Mouse (Mus musculus): ENCODE measurements around the gene Runx3.

The Runx3 gene

DNA sequence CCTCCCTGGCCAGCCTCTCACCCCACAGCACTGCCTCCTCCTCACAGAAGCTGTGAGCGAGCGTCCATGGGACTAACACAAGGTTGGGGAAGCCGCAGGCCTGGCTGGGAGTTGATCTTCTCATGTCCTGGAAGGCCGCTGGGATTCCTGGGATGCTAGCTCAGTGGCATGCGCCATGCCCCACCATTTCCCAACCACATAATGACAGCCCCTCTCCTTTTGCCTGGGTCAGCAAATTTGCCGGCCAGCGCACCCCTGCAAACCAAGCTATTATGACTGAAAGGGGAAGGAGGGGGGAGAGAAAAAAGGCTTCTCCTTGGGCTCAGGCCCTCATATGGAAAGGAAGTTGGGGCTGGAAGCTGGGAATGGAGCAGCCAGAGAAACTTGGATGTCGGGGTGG, 6.8 kb upstream of the Runx3 start:
- DNase-seq (ENCODE audit: low read depth, low spot score): no peak

DNA sequence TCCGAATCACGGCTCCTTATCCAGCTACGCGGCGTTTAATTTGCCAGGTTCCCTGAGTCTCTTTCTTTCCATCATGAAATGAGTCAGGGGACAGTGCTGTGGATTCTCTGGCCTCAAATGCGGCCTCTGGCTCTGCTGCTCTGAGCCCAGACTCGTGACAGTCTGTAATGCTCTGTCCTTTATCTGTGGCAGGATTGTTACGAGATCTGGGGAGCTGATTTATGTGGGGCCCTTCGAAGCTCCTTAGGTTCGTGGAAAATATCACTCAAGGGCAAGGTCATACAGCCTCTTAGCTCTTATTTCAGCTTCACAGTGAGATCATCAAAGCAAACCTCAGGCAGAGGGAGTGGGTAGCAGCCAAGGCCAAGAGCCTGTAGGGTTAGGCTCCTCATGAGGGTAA, 6.2 kb upstream of the Runx3 start:
- DNase-seq (ENCODE audit: low read depth, low spot score): no peak

- no peak for DNase-seq (ENCODE audit: low read depth, low spot score)
Measured at GRCm38 (mm10) chr4:135115426-135116170, 4.9 kb upstream of the Runx3 start.

DNA sequence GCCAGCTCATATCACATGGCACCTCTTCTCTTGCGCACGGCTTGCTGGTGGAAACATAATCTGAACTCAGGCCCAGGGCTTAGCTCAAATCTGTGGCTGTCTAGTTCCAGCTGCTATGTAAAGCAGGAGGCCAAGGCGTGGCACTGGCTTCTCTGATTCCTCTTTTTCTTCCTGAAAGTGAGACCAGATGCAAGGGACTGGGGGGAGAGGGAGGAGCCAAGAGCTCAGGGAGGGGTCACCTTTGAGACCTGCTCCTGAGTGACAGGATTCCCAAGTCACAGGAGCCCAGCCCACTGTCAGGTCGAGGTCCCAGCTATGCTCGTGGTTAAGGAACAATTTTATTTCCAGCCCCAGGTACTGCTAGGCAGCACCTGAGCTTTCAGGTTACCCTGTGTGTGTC, 4.1 kb upstream of the Runx3 start:
- no peak for DNase-seq (ENCODE audit: low read depth, low spot score)

DNA sequence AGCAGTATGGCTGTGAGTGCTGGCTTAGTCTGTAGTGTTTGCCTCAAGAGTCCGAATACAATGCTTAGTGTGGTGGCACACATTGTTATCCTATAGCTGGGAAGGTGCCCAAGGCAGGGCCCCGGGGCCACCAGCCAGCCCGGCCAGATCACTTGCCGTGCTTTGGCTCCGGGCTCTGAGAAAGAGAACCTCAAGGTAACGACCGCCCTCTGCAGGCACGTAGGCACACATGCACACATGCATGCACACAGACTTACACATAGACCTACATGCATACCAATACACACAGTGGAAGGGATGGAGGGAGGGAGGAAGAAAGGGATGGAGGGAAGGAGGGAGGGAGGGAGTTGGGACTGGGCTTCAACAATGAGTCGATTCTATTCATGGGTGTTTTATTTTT, 2.6 kb upstream of the Runx3 start:
- no peak for DNase-seq (ENCODE audit: low read depth, low spot score)

GRCm38 (mm10) chr4:135118855-135119474, 1.5 kb upstream of the Runx3 start:
- DNase-seq (ENCODE audit: low read depth, low spot score): no peak

- no peak for DNase-seq (ENCODE audit: low read depth, low spot score)
Measured at GRCm38 (mm10) chr4:135123721-135124120, 3.3 kb downstream of the Runx3 start.

- DNase-seq (ENCODE audit: low read depth, low spot score): no peak
Measured at GRCm38 (mm10) chr4:135124732-135125131, 4.3 kb downstream of the Runx3 start.

GRCm38 (mm10) chr4:135125152-135125551, 4.7 kb downstream of the Runx3 start:
- no peak for DNase-seq (ENCODE audit: low read depth, low spot score)

GRCm38 (mm10) chr4:135126385-135126784, 5.9 kb downstream of the Runx3 start:
- no peak for DNase-seq (ENCODE audit: low read depth, low spot score)

- DNase-seq (ENCODE audit: low read depth, low spot score): peak; percentile 73
Measured at GRCm38 (mm10) chr4:135128841-135129520, 8.5 kb downstream of the Runx3 start.

- DNase-seq (ENCODE audit: low read depth, low spot score): no peak
Measured at GRCm38 (mm10) chr4:135130156-135130555, 9.7 kb downstream of the Runx3 start.

GRCm38 (mm10) chr4:135131145-135131544, 10.7 kb downstream of the Runx3 start:
- DNase-seq (ENCODE audit: low read depth, low spot score): no peak

- no peak for DNase-seq (ENCODE audit: low read depth, low spot score)
Measured at GRCm38 (mm10) chr4:135132797-135133196, 12.3 kb downstream of the Runx3 start.

GRCm38 (mm10) chr4:135133711-135134110, 13.3 kb downstream of the Runx3 start:
- no peak for DNase-seq (ENCODE audit: low read depth, low spot score)

- DNase-seq (ENCODE audit: low read depth, low spot score): no peak
Measured at GRCm38 (mm10) chr4:135135331-135135730, 14.9 kb downstream of the Runx3 start.

- no peak for DNase-seq (ENCODE audit: low read depth, low spot score)
Measured at GRCm38 (mm10) chr4:135136202-135136601, 15.8 kb downstream of the Runx3 start.

GRCm38 (mm10) chr4:135136612-135137011, 16.2 kb downstream of the Runx3 start:
- no peak for DNase-seq (ENCODE audit: low read depth, low spot score)

DNA sequence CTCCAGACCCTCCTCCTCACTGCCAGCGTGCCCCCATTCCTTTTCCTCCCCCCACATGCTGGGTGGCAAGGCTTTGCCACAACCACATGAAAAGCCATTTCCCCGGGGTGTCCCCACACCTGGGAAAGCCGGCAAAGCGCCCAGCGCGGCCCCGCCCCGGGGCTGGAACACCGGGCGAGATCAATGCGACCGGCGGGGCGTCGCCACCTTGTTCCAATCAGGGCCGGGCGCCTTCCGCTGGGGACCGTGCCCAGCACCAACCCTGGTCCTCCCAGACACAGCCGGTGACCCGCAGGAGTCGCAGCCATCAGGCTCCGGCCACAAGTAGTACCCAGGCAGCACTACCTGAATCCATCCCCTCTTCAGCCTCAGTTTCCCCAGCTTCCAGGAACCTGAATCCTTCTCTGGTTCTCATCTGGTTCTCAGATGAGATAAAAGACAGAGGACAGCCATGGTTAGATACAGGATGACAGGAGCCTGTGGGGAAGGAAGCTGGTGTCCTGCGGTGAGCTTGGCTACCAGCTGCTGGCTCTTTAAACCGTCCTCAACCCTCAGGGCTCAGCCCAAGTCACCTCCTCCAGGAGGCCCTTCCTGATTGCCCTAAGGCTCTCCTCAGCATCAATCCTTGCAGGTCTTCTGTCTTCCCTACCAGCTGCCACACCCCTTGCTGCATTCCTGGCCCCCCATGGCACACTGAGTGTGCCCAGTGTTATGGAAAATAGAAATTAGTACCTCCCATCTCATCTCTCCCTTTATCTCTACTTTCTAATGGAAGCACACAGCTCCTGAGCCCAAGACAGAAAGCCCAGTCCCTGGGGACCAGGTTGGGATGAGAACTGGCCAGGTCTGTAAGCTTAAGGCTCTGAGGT, 20.4 kb downstream of the Runx3 start:
- DNase-seq (ENCODE audit: low read depth, low spot score): no peak

DNA sequence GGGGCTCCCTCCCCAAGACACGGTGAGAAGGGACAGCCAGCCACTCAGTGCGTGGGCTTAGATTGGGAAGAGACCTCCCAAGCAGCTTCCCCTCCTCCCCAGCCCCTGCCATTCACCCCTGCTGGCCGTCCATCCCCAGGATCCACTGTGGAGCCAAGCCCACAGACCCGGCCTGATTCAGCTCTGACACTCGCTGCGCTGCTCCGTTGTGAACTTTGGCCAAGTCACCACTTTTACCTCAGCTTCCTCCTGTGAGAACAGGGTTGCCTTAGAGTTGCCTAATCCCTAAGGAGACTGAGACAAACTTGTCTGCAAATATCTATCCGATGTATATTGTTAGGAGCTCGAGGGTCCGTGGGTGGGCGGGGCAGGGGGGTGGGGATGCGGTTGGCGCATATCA, 21.3 kb downstream of the Runx3 start:
- DNase-seq (ENCODE audit: low read depth, low spot score): no peak

DNA sequence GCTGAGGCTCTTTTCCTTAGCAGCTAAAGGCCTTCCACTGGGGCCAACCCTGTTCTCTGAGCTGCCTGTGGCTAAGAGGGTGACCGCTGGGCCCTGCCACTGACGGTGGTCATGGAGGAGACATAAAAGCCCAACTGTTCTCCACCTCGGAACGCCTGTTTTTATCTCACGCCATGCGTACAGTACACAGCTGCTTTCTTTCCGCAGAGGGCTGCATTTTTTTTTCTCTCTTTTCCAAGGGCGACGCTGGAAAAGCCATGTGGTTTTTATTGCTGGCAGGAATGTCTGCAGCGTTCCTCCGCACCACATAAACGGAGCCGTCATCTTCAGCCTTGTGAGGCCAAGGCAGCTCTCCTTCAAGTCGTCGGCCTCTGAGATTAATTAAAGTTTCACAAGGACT, 26.3 kb downstream of the Runx3 start:
- DNase-seq (ENCODE audit: low read depth, low spot score): no peak

DNA sequence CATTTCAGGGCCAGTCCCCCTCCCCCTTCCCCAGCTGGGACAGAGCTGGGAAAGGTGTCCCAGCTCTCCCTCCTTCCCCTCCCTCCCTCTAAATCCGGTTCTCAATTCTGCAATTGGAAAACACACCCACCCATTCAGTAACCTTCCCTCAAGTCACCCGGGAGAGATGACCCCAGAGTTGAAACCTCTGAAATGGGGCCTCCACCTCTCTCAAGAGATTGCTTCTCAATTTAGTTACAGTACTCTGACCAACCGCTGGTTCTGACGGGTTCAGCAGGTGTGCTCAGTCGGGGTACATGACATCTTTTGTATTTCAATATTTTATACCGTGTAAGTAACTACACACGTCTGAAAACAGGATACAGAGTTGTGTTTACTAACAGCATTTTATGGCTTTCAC, 28.2 kb downstream of the Runx3 start:
- DNase-seq (ENCODE audit: low read depth, low spot score): no peak
